Mouse (Mus musculus): ENCODE results near the gene Tbc1d10c. TPM values are rescaled to one million over a fixed set of nuclear protein-coding genes. Genes with fewer than 3 reads are reported as not detected.

Tbc1d10c gene
- polyA plus RNA-seq, 1 experiment, result 4.5 TPM

DNA sequence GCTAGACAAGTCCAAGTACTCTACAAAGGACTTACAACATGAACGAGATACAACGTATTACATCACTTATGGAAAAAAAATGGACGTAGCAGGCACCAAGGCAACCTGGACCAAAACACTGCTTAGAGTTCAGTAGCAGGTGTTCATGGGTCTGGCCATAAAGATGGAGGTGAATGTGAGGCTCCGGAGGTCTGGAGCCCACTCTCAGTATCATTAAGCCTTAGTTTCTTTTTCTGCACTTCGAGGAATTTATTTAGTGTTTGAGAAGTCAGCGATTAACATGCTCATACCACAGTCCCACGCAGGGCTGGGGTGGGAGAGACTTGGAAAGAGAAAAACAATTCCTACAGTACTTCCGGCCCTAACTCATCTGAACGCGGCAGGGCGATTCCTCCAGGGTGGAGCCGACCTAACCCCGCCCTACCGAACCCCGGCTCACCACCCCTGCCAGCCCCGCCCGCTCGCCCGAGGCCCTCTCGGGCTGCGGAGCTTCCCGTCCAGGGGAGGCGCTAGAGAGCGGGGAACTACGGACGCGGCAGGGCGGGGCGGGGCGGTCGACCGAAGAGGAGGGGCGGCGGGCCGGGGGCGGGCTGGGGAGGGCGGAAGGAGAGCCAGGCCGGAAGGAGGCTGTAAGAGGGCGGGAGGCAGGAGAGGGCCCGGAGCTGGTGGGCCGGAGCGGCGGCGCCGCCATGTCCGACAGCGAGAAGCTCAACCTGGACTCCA lies 605 bp upstream of the Tbc1d10c start, which contains the start of gene Ppp1ca:
TSS of gene Ppp1ca (plus strand) at position 538 of the 723 bp plus-strand sequence.
- no peak for DNase-seq (ENCODE audit: low read depth)

DNA sequence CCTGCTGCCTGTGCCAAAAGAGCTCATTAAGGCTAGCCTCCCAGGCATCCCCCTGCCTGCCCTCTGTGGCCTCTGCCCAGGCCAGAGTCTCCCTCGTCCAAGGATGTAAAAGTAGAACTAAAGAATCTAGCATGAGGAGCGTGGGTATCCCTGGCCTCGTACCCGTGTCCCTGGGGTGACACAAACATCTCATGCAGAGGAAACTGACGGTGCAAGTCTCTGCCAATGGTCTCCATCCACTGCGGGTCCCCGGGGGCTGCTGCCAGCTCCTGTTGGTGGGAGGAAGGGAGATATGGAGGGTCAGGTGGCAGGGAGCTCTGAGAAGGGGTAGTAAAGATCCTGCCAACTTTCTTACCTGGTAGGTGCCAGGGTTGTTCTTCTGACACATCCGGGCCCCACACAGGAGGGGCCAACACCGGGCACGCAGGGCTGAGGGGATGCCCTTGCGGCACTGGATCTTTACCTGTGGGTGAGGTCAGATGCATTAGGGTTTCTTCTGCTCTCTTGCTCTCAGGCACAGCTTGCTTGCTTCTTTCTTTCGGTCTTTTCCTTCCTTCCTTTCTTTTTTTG lies 1.9 kb downstream of the Tbc1d10c start:
- no peak for DNase-seq (ENCODE audit: low read depth)

DNA sequence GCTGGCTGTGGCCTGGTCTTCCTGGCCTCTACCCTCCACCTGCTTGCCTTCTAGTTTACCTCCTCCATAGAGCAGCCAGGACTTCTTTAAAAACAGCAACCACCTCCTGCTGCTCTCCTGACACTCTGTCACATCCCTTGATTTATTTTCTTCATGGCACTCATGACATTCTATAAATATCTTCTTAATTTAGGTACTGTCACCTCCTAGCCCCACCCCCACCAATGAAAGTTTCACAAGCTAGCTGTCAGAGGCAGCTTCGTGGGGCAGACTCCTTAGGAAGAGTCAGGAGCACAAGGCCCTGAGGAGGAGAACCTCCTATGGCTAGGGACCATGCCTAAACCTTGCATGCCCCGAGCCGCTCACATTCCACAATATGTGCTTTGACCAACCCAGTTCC lies 3.8 kb downstream of the Tbc1d10c start:
- no peak for DNase-seq (ENCODE audit: low read depth)

- DNase-seq (ENCODE audit: low read depth), result no peak
These were observed 5.8 kb downstream of the Tbc1d10c start for GRCm38 (mm10) chr19:4184976-4185975.

DNA sequence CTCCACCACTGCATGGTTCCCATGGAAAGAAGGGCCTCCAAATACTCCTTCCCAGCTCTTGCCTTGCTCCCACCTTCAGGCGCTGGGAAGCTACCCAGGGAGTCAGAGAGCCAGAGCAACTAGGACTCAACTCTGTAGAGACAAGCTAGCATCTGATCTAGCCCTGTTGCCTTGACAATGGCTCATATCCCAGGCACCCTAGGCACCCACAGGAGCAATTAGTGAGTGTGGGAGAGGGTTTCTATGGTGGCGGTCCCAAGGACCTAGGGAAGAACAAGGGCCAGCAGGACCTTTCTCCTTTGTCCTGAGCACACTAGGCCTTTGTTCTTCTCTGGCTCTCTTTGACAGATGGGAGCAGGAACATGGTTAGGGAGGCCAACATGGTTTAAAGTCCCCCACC lies 7.4 kb downstream of the Tbc1d10c start:
- no peak for DNase-seq (ENCODE audit: low read depth)

DNA sequence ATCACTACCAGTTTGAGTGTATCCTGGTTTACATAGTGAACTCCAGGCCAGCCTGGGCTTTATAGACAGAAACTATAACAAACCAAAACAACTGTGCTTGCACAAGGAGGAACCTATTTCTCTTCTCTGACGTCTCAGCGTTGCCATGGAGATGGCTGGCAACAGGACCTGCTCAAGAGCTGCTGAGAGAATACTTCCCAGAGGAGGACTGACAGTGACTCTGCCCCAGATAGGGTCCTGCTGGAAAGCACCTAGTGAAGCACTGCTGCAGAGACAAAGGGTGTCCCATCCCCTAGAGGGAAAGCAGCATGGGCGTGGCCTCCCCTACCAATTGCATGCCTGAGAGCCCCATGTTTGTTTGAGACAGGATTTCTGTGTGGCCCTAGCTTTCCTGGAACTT lies 9.2 kb downstream of the Tbc1d10c start:
- DNase-seq (ENCODE audit: low read depth), result no peak

- DNase-seq (ENCODE audit: low read depth), result peak; percentile 51
These were observed 10.7 kb downstream of the Tbc1d10c start for GRCm38 (mm10) chr19:4180411-4180810.

- DNase-seq (ENCODE audit: low read depth), result no peak
These were observed 15.6 kb downstream of the Tbc1d10c start, which contains the start of gene Carns1 for GRCm38 (mm10) chr19:4175368-4175947. TSS of gene Carns1 (minus strand) at chr19:4175479.

GRCm38 (mm10) chr19:4172925-4173324 lies 18.2 kb downstream of the Tbc1d10c start:
- DNase-seq (ENCODE audit: low read depth), result no peak

DNA sequence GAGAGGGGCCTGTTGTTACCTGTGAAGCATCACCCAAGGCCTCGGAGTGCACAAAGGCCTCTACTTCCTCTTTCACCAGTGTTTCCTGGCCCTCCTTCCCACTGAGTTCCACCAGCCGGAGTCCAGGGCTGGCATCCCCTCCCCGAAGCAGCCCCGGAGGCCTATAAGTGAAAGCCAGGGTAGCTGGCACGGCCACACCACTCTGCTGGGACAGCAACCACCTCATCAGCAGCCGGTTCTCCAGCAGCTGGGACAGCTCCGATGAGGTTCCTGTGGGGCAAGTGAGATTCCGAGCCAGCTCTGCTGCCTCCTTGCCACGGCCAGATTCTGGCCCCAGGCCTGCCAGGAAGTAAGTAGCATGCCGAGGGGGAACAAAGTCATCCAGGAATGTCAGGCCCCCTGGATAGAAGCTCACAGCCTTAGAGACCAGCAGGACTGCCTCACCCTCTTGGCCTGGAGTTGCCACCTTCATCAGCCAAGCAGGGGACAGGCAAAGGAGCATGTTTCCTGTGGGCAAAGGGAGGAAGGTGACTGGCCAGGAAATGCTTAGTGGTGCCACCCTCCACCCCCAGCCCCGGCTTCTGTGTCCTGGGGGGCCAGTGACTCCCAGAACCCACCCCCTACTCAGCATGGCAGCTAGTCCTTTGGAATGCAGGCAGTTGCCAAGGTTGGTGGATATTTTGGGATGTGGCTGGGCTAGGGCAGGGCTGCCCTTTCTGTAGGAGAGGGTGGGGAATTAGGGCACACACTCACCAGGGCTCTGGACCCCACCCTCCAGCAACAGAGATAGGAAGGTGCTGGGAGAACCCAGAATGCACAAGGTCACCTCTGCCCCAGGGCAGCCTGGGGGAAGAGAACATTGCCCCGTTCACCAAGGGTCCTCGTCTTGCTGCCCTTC lies 19.4 kb downstream of the Tbc1d10c start:
- no peak for DNase-seq (ENCODE audit: low read depth)

DNA sequence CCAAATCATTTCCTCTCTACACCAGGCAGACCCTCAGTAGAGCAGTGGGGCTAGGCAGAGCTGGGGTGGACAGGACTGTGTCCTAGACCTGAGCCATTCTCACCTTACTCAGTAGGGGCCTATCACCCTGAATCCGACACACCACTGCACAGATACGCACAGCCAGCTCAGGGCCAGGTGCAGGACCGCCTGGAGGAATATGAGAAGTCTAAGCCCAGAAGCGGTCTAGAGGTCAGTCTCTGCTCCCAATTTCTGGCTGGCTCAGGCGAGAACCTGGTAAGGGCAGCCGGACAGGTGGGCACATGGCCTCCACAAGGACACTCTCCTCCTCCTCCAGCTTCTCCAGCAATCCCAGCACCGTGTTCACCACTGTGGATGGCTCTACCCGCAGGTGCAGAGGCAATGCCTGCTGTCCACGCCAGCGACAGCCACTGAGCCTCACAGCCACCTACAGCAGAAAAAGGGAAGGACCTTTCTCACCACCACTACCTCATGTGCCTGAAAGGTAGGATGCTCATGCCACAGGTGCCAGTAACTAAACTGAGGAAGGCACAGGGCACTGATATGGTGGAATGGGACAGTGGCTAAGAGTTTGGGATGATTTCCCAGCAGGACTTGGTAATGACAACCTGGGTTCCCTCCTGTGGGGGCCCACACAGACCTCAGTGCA lies 20.2 kb downstream of the Tbc1d10c start:
- no peak for DNase-seq (ENCODE audit: low read depth)

DNA sequence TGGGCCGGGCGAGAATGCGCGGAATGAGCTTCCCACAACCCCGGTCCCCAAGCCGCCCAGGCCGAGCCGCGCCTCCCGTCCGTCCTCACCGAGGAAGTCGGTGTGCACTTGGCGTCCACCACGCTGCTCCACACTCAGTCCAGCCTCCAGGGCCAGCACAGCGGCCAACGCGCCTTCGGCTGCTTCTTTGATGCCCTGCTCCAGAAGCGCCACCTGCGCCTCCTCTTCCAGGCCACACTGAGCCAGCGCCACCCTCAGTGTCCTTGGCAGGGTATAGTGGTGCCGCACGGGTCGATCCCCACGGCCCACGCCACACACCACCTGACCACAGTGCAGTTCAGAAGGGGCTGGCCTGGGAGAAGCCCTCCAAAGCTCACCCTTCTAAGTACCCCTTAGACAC lies 21.3 kb downstream of the Tbc1d10c start:
- DNase-seq (ENCODE audit: low read depth), result no peak

- peak; percentile 54 for DNase-seq (ENCODE audit: low read depth)
These were observed 21.7 kb downstream of the Tbc1d10c start for GRCm38 (mm10) chr19:4169378-4169784.

DNA sequence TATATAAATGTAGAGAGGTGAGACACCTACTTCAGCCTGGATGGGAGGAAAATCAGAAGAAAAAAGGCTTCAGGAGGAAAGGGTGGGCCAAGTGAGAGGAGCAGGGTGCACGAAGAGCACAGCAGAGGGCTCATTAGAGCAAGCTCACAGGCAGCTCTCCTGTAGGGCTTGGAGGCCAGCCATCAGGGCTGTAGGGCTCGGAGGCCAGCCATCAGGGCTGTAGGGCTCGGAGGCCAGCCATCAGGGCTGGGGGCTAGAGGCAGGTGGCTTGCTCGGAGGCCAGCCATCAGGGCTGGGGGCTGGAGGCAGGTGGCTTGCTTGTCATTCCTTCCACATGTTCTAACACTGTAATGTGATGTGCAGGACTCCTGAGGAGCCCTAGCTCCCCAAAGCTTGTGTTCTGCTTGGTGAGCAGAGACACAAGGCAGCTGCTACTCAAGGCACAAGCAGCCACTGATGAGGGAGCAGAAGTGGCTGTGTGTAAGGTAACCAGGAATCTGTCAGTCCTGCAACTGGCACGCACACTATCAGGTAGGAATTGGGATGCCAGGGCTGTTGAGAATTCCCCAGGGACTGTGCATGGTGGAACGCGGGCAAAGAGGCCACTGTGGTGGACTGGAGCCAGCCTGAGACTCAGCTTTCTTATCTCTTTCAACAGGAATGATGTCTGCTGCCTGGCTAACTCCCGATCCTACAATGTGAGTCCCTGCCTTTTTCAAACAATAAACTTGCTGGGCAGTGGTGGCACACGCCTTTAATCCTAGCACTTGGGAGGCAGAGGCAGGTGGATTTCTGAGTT lies 24.2 kb downstream of the Tbc1d10c start:
- DNase-seq (ENCODE audit: low read depth), result no peak

GRCm38 (mm10) chr19:4164721-4165120 lies 26.4 kb downstream of the Tbc1d10c start:
- DNase-seq (ENCODE audit: low read depth), result no peak

DNA sequence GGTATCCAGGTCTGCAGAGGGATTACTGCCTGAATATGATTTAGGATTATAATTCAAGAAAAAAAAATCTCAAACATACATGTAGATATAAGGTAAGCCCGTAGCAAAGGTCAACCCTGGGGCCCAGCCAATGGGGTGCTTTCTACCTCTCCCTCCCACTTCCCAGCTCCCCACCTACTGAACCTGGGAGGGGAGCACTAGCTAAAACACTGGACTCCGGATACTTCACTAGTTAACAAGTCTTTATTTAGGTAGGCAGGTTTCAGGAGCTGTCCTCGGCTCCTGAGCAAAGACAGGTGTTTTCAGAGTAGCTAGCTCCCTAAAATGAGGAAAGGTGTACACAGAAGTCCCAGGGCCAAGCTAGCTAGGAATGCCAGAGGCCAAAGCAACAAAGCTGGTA lies 27.0 kb downstream of the Tbc1d10c start:
- no peak for DNase-seq (ENCODE audit: low read depth)

GRCm38 (mm10) chr19:4163543-4163887 lies 27.6 kb downstream of the Tbc1d10c start:
- no peak for DNase-seq (ENCODE audit: low read depth)

- DNase-seq (ENCODE audit: low read depth), result peak; percentile 63
These were observed 28.2 kb downstream of the Tbc1d10c start, which contains the start of gene Rps6kb2 for GRCm38 (mm10) chr19:4162646-4163542. TSS of gene Rps6kb2 (minus strand) at chr19:4163354.

All from gonadal fat pad, adult 2 months (tissue).